Mouse (Mus musculus) forelimb bud, embryonic 11.5 days (tissue): Measurements from ENCODE around the gene Bcl2l15.
"Not testable (repeated sequence)": the region's sequence is repeated elsewhere in the genome, so short reads cannot be mapped to it uniquely, and the experiment has no call there.

ENCODE experiments used
- DNase-seq: peaks from one replicate; pipeline ENCODE4 v3.0.0-alpha.2; 2012; ENCODE audit warnings: low read depth, low spot score

Bcl2l15 gene

DNA sequence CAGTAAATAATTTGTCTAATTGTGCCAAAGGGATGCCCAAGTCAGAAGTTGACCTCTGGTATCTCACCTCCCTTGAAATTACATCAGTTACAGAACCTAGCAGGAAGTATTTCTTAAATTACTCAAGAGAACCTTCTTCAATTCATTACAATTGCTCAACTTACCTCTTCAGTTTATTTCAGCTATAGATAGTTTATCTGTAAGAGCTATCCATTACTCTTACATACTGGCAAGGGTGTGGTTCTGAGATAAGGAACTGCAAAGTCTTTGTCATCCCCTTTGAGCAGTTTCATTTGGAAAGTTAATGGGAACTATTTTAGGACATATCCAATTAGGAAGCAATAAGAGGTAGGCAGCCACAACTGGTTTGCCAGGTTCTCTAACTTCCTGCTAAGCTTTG lies at the start of gene Bcl2l15:
TSS of gene Bcl2l15 (plus strand) at position 176 of the 400 bp plus-strand sequence.
- no peak for DNase-seq

DNA sequence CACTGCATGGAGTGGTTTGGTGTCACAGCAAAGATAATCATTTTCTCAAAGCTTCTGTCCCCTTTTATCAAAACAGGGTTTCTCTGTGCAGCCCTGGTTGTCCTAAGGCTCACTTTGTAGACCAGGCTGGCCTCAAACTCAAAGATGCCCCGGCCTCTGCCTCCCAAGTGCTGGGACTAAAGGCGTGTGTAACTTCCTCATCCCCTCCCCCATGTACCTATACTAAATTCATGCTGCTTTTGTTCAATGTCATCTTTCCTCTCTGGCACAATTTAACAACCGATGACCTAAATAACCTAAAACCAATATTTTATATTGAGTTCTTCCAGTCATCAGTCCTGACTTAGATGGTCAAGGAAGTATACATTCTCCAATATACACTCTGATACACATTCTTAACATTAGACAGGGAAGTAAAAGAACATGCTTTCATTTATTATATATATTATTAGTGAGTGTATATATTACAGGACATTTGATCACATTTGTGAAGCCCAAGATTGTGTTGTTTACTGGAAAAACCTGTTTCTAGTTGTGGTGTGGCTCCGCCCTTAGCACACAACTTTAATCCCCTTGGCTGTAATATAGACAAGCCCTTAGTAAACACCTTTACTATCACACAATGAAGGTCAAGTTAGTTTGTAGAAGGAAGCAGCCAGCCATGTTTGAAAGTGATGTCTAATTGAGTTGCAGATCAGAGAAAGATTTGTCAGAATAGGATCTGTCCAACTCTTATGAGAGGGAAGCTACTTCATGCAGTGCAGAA lies 49.4 kb upstream of the Bcl2l15 start:
- no peak for DNase-seq

DNA sequence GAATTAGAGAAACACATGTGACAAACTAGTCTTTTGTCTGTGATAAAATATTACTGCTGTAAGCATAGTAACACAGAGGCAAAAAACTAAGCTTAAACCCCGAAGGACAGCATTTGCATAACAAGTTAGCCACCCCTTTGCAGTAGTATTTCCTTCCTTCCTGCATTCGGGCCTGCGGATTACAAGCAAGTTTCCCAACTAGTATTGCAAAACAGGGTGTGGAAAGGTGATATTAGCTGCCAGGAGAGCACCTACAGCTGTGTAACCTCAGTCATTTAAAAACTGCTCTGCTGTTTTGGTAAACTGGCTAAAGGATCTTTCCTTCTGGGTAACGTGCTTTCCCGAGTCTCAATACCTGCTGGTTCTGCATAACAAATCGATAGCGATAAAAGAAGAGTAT lies 45.2 kb upstream of the Bcl2l15 start:
- no peak for DNase-seq

DNA sequence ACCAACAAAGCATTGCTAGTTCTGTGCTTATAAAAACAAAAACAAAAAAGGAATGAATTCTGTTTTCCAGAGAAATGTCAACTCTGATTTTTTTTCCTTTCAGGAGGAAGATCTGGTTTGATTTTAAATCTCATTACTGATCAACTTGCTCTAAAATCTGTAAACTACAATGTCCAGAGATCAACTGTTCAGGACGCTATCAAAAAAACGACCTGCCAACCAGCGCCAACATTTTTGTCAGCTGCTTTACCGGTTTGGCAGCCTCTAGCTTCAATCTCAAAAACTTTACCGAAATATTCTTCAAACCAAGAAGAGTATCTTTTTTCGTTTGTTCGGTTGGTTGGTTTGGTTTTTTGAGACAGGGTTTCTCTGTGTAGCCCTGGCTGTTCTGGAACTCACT lies 43.3 kb upstream of the Bcl2l15 start:
- DNase-seq, result no peak

DNA sequence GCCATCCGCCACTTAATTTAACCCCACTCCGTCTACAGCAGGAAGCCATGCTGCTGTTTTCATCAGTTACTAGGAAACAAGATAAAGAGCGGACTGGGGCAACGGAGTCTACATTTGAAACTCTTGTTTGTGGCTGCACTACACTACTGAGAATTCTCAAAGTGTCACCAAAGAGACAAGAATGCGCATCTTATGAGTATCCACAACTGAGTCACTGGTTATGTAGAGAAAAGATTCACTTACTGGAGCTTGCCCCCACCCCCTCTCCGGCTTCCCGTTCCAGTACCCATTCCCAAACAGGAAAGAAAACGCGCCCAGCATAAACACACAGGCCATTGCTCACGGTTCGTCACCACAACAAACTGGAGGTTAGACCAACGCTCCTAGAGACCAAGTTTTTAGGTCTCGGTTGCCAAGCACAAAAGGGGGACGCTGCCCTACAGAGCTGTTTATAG lies 42.5 kb upstream of the Bcl2l15 start:
- peak; percentile 40 for DNase-seq

DNA sequence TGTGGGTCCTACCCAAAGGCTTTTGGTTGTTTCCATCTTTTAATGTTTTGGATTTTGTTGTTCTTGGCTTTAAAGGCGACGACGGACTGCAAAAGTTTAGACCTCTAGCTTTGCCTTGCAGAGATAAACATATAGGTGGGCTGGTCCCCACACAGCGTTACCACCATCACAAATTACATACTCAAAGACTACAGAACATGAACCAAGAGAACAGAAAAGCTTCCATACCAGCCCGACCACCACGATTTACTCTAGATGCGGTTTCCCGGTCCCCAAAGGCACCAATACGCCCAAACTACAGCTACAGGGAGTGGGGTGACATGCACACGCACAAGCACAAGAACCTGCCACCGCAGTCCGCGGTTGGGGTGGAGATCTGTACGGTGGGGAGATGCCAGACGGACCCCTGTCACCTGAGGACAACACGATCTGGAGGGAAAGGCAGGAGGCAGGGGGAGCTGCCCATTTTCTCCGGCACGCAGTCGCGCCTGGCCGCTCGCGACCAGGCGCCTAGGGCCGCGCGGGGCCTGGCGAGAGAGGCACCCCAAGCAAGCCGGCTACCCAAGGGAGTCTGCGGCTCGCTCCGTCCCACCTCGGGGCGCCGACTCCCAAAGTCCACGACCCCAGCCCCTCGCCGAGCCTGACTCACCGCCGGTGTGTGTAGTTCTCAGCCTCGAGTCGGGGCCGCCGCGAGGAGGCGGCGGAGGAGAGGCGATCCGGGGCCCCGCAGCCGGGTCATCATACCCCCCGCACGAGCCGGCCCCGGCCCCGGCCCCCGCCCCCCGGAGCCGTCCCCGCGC lies 41.9 kb upstream of the Bcl2l15 start:
- DNase-seq, result peak; percentile 12

GRCm38 (mm10) chr3:103791230-103792110 lies 40.9 kb upstream of the Bcl2l15 start, which contains the start of gene Hipk1:
TSS of gene Hipk1 (minus strand) at chr3:103791563.
- peak; percentile 82 for DNase-seq

DNA sequence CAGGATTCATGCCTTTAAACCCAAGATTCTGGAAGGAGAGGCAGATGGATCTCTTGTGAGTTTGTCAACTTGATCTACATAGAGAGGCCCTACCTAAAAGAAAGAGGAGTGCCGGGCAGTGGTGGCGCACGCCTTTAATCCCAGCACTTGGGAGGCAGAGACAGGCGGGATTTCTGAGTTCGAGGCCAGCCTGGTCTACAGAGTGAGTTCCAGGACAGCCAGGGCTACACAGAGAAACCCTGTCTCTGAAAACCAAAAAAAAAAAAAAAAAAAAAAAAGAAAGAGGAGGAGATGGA lies 40.3 kb upstream of the Bcl2l15 start:
- not testable (repeated sequence) for DNase-seq

- DNase-seq, result no peak
Measured at GRCm38 (mm10) chr3:103792566-103792965, 39.8 kb upstream of the Bcl2l15 start.

DNA sequence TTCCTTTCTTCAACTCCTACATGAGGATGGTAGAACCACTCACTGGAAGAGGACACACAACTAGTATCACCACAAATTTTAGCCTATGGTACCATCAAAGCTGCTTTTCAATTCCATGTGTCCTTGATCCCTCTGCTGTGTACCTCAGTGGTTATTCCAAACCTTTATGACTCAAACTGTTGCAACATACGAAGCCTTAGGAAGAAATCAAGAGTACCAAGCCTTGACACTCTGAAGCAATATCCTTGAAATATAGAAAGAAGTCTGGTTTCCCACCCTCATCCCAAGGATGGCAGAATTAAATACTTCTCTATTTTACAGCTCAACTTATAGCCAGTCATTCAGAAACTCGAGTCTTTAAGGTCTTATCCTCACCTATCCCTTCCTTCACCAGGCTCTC lies 36.0 kb upstream of the Bcl2l15 start:
- DNase-seq, result no peak

DNA sequence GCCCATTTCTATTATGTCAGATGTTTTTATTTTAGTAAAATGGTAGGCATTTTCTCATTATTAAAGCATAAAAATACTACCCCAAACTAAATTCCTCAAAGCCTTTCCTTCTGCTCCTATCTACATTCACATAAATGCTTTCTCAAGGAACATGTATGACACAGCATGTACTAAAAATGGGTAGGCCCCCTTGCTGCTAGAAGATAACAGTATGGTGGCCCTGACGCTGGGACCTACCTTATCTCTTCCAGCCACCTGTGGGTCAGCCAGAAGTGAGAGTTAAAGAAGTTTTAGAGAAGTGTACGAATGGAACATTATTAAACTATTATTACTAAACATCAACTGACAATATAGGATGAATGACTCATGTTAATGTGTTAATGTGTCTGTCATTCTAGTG lies 32.9 kb upstream of the Bcl2l15 start:
- no peak for DNase-seq

DNA sequence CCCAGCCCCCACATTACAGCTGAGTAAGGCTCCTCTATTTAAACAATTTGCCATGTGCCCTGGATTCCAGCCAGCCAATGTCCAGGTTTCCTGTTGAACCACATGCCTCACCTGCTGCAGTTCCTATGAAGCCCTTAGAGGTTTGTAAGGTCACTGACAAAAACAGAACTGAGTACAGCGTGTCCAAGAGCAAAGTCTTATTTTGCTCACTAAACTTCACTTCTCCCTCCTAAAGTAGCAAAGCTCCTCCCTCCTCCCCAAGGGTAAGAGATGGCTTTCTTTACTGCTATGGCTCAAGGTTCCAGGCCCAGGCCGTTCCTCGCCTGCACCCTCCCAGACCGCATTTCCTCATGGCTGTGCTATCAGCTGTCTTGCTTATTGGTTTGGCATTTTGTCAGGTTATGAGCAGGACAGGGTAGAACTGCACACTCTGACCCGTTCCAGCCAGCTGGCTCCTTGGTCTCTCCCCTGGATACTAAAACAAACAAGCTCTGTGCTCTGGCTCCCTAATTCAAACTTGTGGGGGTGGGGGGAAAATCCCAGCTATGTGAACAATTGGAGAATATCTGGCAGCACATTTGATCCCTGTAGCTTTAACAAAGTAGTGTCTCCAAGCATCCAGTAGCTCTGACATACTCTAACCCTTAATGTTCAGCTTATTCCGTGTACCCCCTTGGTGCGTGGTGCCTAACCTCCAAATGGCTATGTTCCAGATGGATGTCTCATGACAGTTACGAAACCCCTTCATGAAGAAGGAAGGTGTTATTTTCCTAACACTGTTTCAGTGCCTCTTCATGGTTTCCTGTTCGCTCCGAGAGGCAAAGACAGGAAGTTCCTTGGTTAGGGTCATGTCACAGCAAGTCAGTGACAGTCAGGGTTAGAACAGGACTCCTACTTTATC lies 30.5 kb upstream of the Bcl2l15 start:
- no peak for DNase-seq

DNA sequence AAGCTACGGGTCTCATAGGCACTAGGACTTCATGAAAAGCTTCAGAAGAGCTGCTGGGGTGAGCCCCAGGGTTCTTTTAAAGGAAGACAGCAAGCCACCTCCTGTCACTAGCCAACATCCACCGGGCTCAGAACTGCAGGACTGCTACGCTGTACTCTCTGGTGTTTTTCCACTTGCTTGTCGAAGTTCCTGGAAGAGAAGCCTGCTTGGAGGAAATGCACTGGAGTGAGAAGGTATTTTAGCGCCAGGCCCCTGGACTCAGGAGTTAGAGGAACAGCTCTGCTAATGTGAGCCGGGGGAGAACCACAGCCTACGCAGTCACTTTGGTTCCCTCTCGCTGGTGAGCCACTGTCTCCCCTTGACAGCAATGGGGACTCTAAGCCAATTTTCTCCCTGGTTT lies 29.5 kb upstream of the Bcl2l15 start:
- DNase-seq, result no peak

- no peak for DNase-seq
Measured at GRCm38 (mm10) chr3:103805671-103806070, 26.7 kb upstream of the Bcl2l15 start.

DNA sequence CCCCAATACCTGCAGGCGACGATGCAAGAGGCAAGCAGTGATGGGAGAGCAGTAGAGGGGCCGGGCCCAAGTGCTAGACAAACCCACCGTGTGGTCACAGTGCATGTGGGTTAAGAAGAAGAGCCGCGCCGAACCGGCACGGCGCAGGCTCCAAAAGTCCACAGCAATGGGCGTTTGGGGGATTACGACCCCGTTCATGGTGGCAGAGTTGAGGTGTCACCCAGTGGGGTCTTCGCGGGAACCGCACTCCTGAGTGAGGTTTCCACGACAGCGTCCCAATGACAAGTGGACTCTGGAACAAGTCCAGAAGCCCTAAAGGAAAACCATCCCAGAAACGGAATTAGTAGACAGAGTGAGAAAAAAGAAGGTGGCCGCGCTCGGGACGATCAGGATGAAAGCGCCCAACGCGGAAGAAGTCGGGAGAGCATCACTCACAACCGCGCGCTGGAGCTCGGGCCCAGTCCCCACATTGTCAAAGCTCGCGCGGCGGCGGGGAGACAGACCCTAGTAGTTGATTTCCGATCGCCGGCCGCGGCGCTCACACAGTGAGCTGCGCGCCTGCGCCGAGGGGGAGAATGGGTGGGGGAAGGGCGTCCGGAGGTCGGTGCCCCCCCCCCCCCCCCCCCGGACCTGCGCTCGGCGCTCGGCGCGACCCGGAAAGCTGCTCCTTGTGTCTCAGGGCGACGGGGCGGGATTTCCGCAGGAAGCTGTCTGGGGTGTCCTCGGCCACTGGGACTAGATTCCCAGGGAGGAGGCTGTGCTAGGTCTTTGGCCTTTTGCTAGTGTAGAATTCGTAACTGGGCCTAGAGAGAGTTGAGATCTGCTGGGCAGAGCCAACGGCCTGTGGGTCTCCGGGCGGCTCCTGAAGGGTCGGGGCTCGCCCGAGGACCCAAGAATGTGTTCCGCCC lies 23.3 kb upstream of the Bcl2l15 start, which contains the start of the genes Dclre1b, Ap4b1 and Gm43064:
TSS of gene Dclre1b (minus strand) at position 554 of the 908 bp plus-strand sequence.
TSS of gene Ap4b1 (plus strand) at position 630 of the 908 bp plus-strand sequence.
TSS of gene Gm43064 (plus strand) at position 683 of the 908 bp plus-strand sequence.
- peak; percentile 92 for DNase-seq

DNA sequence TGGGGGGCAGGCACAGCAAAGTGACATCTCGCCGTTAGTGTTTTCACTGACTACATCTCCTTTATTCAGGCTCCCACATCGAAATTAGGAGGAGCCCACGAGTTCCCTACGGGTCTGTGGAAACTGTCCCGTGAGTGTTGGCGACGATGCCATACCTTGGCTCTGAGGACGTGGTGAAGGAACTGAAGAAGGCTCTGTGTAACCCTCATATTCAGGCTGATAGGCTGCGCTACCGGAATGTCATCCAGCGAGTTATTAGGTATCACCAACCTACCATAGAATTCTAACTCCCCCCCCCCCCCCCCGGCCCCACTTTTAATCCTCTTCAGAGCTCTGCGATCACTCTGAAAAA lies 22.6 kb upstream of the Bcl2l15 start:
- DNase-seq, result peak; percentile 3

- DNase-seq, result no peak
Measured at GRCm38 (mm10) chr3:103810967-103811366, 21.4 kb upstream of the Bcl2l15 start.

- DNase-seq, result no peak
Measured at GRCm38 (mm10) chr3:103827548-103827947, 4.9 kb upstream of the Bcl2l15 start.

- no peak for DNase-seq
Measured at GRCm38 (mm10) chr3:103829036-103829435, 3.4 kb upstream of the Bcl2l15 start.

GRCm38 (mm10) chr3:103830681-103831080 lies 1.7 kb upstream of the Bcl2l15 start:
- DNase-seq, result not testable (repeated sequence)
